Mouse (Mus musculus): Measurements from ENCODE around the gene Rims3.

Gene Rims3

GRCm38 (mm10) chr4:120855360-120856060 is 894 bp downstream of the Rims3 start:
- no peak for DNase-seq

- DNase-seq, result no peak
These were observed 1.8 kb downstream of the Rims3 start for GRCm38 (mm10) chr4:120856376-120856775.

GRCm38 (mm10) chr4:120859865-120860264 is 5.2 kb downstream of the Rims3 start:
- DNase-seq, result no peak

- peak; percentile 29 for DNase-seq
These were observed 11.6 kb downstream of the Rims3 start for GRCm38 (mm10) chr4:120866211-120866610.

- DNase-seq, result no peak
These were observed 13.6 kb downstream of the Rims3 start for GRCm38 (mm10) chr4:120868246-120868645.

GRCm38 (mm10) chr4:120868988-120869387 is 14.4 kb downstream of the Rims3 start:
- DNase-seq, result no peak

GRCm38 (mm10) chr4:120870262-120870748 is 15.7 kb downstream of the Rims3 start:
- DNase-seq, result no peak

GRCm38 (mm10) chr4:120875961-120876360 is 21.3 kb downstream of the Rims3 start:
- no peak for DNase-seq

- DNase-seq, result no peak
These were observed 24.1 kb downstream of the Rims3 start for GRCm38 (mm10) chr4:120878728-120879127.

- DNase-seq, result no peak
These were observed 24.8 kb downstream of the Rims3 start for GRCm38 (mm10) chr4:120879386-120879785.

GRCm38 (mm10) chr4:120880731-120881432 is 26.3 kb downstream of the Rims3 start:
- DNase-seq, result no peak

GRCm38 (mm10) chr4:120882002-120882625 is 27.5 kb downstream of the Rims3 start:
- no peak for DNase-seq

- no peak for DNase-seq
These were observed 30.8 kb downstream of the Rims3 start for GRCm38 (mm10) chr4:120885208-120886120.

- DNase-seq, result peak; percentile 19
These were observed 31.5 kb downstream of the Rims3 start for GRCm38 (mm10) chr4:120886131-120886530.

- DNase-seq, result no peak
These were observed 32.2 kb downstream of the Rims3 start for GRCm38 (mm10) chr4:120886811-120887210.

GRCm38 (mm10) chr4:120887381-120888112 is 32.9 kb downstream of the Rims3 start:
- DNase-seq, result peak; percentile 78

- DNase-seq, result no peak
These were observed 34.3 kb downstream of the Rims3 start for GRCm38 (mm10) chr4:120888884-120889283.

- DNase-seq, result no peak
These were observed 36.3 kb downstream of the Rims3 start for GRCm38 (mm10) chr4:120890754-120891440.

GRCm38 (mm10) chr4:120891960-120892359 is 37.3 kb downstream of the Rims3 start:
- no peak for DNase-seq

- no peak for DNase-seq
These were observed 37.9 kb downstream of the Rims3 start for GRCm38 (mm10) chr4:120892516-120892915.

GRCm38 (mm10) chr4:120893656-120894401 is 39.2 kb downstream of the Rims3 start:
- no peak for DNase-seq
